21 mouse cellular contexts compared by ENCODE assay signal in genomic region chr5:139373126-139373525, GRCm38 (mm10). TPM values are rescaled to one million over a fixed set of nuclear protein-coding genes. Genes with fewer than 3 reads are reported as not detected.
DNase-seq lines count a peak whose midpoint lies in the region; ATAC-seq and TF ChIP-seq lines count a peak whose summit lies in the region.
"Had no signal": no experiment of that assay in that cellular context is flagged by ENCODE, and none has a peak within 500 bp of the region (broad histone marks: within the 10 kb centered on the region; RNA-seq: fewer than 3 reads in every experiment).

No protein-coding gene starts in this region.

- TF ChIP-seq CTCF in lung, postnatal 0 days (IDR thresholded peaks at IDR 0.05): no peak

- no peak for ATAC-seq in heart, embryonic 15.5 days (replicated peaks; ENCODE audit: insufficient number of reproducible peaks, insufficient read depth, low FRiP score, low read depth)
- no peak for ATAC-seq in lung, postnatal 0 days
- no peak for ATAC-seq in liver, embryonic 11.5 days (replicated peaks; ENCODE audit: low FRiP score)

- no peaks in the 10 kb centered on the region for H3K9me3 ChIP-seq in heart, embryonic 15.5 days (replicated peaks)
- H3K9me3 ChIP-seq in lung, postnatal 0 days (ENCODE audit: low read length): no peaks in the 10 kb centered on the region
- no peaks in the 10 kb centered on the region for H3K9me3 ChIP-seq in liver, embryonic 11.5 days (ENCODE audit: control insufficient read depth, low read length)
- H3K9me3 ChIP-seq in megakaryocyte, embryonic 14.5 days: no peaks in the 10 kb centered on the region
- H3K9me3 ChIP-seq: intestine, embryonic 15.5 days; neural tube, embryonic 12.5 days had no signal

- no peak for DNase-seq in heart, adult 8-10 months (ENCODE audit: low spot score)
- no peak for DNase-seq in lung, postnatal 0 days (ENCODE audit: low spot score)
- DNase-seq in lung, postnatal 36 days: no peak
- no peak for DNase-seq in liver, embryonic 11.5 days (ENCODE audit: low spot score)
- no peak for DNase-seq in right cerebral cortex, adult 2 months (ENCODE audit: low spot score in 2 of 2)
- DNase-seq in spleen, adult 18-20 months: no peak
- DNase-seq: adrenal gland, adult 2 months; cerebellum, adult 8-10 months; embryo, embryonic 11 days; thymus, adult 2 months had no signal

- H3K4me2 ChIP-seq in heart, embryonic 15.5 days: no peak overlapping the region
- H3K4me2 ChIP-seq in lung, postnatal 0 days (replicated peaks; ENCODE audit: low read depth, low read length): no peak overlapping the region
- peak overlapping the region; percentile 97 for H3K4me2 ChIP-seq in liver, embryonic 11.5 days

- no peaks in the 10 kb centered on the region for H3K27me3 ChIP-seq in heart, embryonic 15.5 days
- no peaks in the 10 kb centered on the region for H3K27me3 ChIP-seq in lung, postnatal 0 days (replicated peaks; ENCODE audit: insufficient read depth, low read length)
- H3K27me3 ChIP-seq in liver, embryonic 11.5 days (replicated peaks; ENCODE audit: control insufficient read depth, insufficient read depth, low read length): no peaks in the 10 kb centered on the region
- no peaks in the 10 kb centered on the region for H3K27me3 ChIP-seq in megakaryocyte, embryonic 14.5 days (replicated peaks)
- H3K27me3 ChIP-seq: intestine, embryonic 15.5 days; neural tube, embryonic 12.5 days had no signal

- H3K9ac ChIP-seq in heart, embryonic 15.5 days: 0 out of 2 replicates have a peak overlapping the region, but pooled peaks have one; percentile 84
- H3K9ac ChIP-seq in lung, postnatal 0 days (replicated peaks; ENCODE audit: low read depth): no peak overlapping the region
- H3K9ac ChIP-seq in liver, embryonic 11.5 days (ENCODE audit: low read depth, low read length): peak overlapping the region; percentile 48
- H3K9ac ChIP-seq: intestine, embryonic 15.5 days had no signal

- H3K27ac ChIP-seq in heart, embryonic 15.5 days: peak overlapping the region; percentile 13; the same call in 1 of the 2 replicates
- H3K27ac ChIP-seq in lung, postnatal 0 days (ENCODE audit: low read length): 0 out of 2 replicates have a peak overlapping the region, but pooled peaks have one; percentile 90
- peak overlapping the region; percentile 68 for H3K27ac ChIP-seq in liver, embryonic 11.5 days (ENCODE audit: low read depth, low read length)
- H3K27ac ChIP-seq: intestine, embryonic 15.5 days; neural tube, embryonic 12.5 days had no signal

- H3K4me1 ChIP-seq in heart, embryonic 15.5 days (replicated peaks): peaks cover 47% of the 10 kb centered on the region
- peaks cover 28% of the 10 kb centered on the region for H3K4me1 ChIP-seq in lung, postnatal 0 days (ENCODE audit: insufficient read depth, low read depth, low read length)
- peaks cover 91% of the 10 kb centered on the region for H3K4me1 ChIP-seq in liver, embryonic 11.5 days (replicated peaks; ENCODE audit: control insufficient read depth, insufficient read depth, low read length)
- peaks cover 95% of the 10 kb centered on the region for H3K4me1 ChIP-seq in megakaryocyte, embryonic 14.5 days

- H3K4me3 ChIP-seq in heart, embryonic 15.5 days: no peak overlapping the region
- no peak overlapping the region for H3K4me3 ChIP-seq in lung, postnatal 0 days (ENCODE audit: low read depth, low read length)
- no peak overlapping the region for H3K4me3 ChIP-seq in liver, embryonic 11.5 days (ENCODE audit: low read depth, low read length)
- peak overlapping the region; percentile 93 for H3K4me3 ChIP-seq in megakaryocyte, embryonic 14.5 days (replicated peaks)

- no peak for TF ChIP-seq EP300 in lung, postnatal 0 days (IDR thresholded peaks at IDR 0.05)

- WGBS in heart, embryonic 15.5 days: 67% methylated on average over 3 of the region's 3 CpGs
- 75% methylated on average over 3 of the region's 3 CpGs for WGBS in lung, postnatal 0 days
- WGBS in liver, embryonic 11.5 days: 56% methylated on average over 3 of the region's 3 CpGs

- H3K36me3 ChIP-seq in heart, embryonic 15.5 days: no peaks in the 10 kb centered on the region
- no peaks in the 10 kb centered on the region for H3K36me3 ChIP-seq in lung, postnatal 0 days (ENCODE audit: insufficient read depth, low read length)
- H3K36me3 ChIP-seq in liver, embryonic 11.5 days (ENCODE audit: control insufficient read depth, insufficient read depth, low read length): no peaks in the 10 kb centered on the region
- peaks cover 40% of the 10 kb centered on the region for H3K36me3 ChIP-seq in megakaryocyte, embryonic 14.5 days (replicated peaks; ENCODE audit: low read length)
- H3K36me3 ChIP-seq: intestine, embryonic 15.5 days; neural tube, embryonic 12.5 days had no signal

RNA-seq across cellular contexts. Expression of gene Gpr146, which starts 4.4 kb away (rescaled TPM):
- 14.0 and 14.7 TPM in 2 replicates for polyA plus RNA-seq in heart, embryonic 15.5 days (2015; fragmentation: Nextera tagmentation; extraction: Ambion mirVana)
- total RNA-seq in heart, adult 8-10 months (2022): 10 to 100 TPM; 43.1 to 55.6 (median 47.0) TPM
- polyA plus RNA-seq in lung, postnatal 0 days (2015; fragmentation: Nextera tagmentation; extraction: Ambion mirVana): 22.7 and 28.1 TPM in 2 replicates
- 13.4 and 15.1 TPM in 2 replicates for polyA plus RNA-seq in liver, embryonic 11.5 days (2014; fragmentation: Nextera tagmentation; extraction: Ambion mirVana)
- polyA plus RNA-seq in megakaryocyte, embryonic 14.5 days (2012; ENCODE audit: insufficient read depth, low replicate concordance): 54.8 and 69.9 TPM in 2 replicates

RNA-seq across cellular contexts. Expression of gene Cyp2w1, which starts 20.7 kb away (rescaled TPM):
- polyA plus RNA-seq in heart, embryonic 15.5 days (2015; fragmentation: Nextera tagmentation; extraction: Ambion mirVana): 0.47 TPM in 1 of 2 replicates, not detected in the other
- not detected for total RNA-seq in heart, adult 8-10 months (2022)
- polyA plus RNA-seq in lung, postnatal 0 days (2015; fragmentation: Nextera tagmentation; extraction: Ambion mirVana): not detected in 2 replicates
- polyA plus RNA-seq in liver, embryonic 11.5 days (2014; fragmentation: Nextera tagmentation; extraction: Ambion mirVana): not detected in 2 replicates
- not detected in 2 replicates for polyA plus RNA-seq in megakaryocyte, embryonic 14.5 days (2012; ENCODE audit: insufficient read depth, low replicate concordance)
- total RNA-seq: adrenal gland, adult 2 months; ES-E14; layer of hippocampus, adult 18-20 months had no signal
- polyA plus RNA-seq: adrenal gland, adult 2 months; forebrain, embryonic 14.5 days; heart, embryonic 11.5 days; hindbrain, embryonic 11.5 days; limb, embryonic 11.5 days; midbrain, embryonic 11.5 days; neural tube, embryonic 12.5 days had no signal

RNA-seq across cellular contexts. Expression of gene Cox19, which starts 21.9 kb away (rescaled TPM):
- polyA plus RNA-seq in heart, embryonic 15.5 days (2015; fragmentation: Nextera tagmentation; extraction: Ambion mirVana): 69.7 and 77.3 TPM in 2 replicates
- 100 to 1,000 TPM in 3 of 4 experiments, 10 to 100 TPM in 1; 96.9 to 114 (median 106) TPM for total RNA-seq in heart, adult 8-10 months (2022)
- polyA plus RNA-seq in lung, postnatal 0 days (2015; fragmentation: Nextera tagmentation; extraction: Ambion mirVana): 60.5 and 61.6 TPM in 2 replicates
- polyA plus RNA-seq in liver, embryonic 11.5 days (2014; fragmentation: Nextera tagmentation; extraction: Ambion mirVana): 98.1 and 103 TPM in 2 replicates
- 51.4 and 67.9 TPM in 2 replicates for polyA plus RNA-seq in megakaryocyte, embryonic 14.5 days (2012; ENCODE audit: insufficient read depth, low replicate concordance)

RNA-seq across cellular contexts. Expression of gene C130050O18Rik, which starts 32.0 kb away (rescaled TPM):
- 0.63 and 0.76 TPM in 2 replicates for polyA plus RNA-seq in heart, embryonic 15.5 days (2015; fragmentation: Nextera tagmentation; extraction: Ambion mirVana)
- total RNA-seq in heart, adult 8-10 months (2022): 1 to 10 TPM in 1 of 4 experiments, under 1 TPM in 3; 0.49 to 1.2 (median 0.72) TPM
- polyA plus RNA-seq in lung, postnatal 0 days (2015; fragmentation: Nextera tagmentation; extraction: Ambion mirVana): 2.2 and 3.3 TPM in 2 replicates
- polyA plus RNA-seq in liver, embryonic 11.5 days (2014; fragmentation: Nextera tagmentation; extraction: Ambion mirVana): 1.5 and 1.6 TPM in 2 replicates
- 1.8 TPM in 1 of 2 replicates, not detected in the other for polyA plus RNA-seq in megakaryocyte, embryonic 14.5 days (2012; ENCODE audit: insufficient read depth, low replicate concordance)

RNA-seq across cellular contexts. Expression of gene Adap1, which starts 47.7 kb away (rescaled TPM):
- polyA plus RNA-seq in heart, embryonic 15.5 days (2015; fragmentation: Nextera tagmentation; extraction: Ambion mirVana): 1.9 and 3.1 TPM in 2 replicates
- total RNA-seq in heart, adult 8-10 months (2022): 1 to 10 TPM; 2.1 to 4.2 (median 2.9) TPM
- polyA plus RNA-seq in lung, postnatal 0 days (2015; fragmentation: Nextera tagmentation; extraction: Ambion mirVana): 3.6 and 4.1 TPM in 2 replicates
- polyA plus RNA-seq in liver, embryonic 11.5 days (2014; fragmentation: Nextera tagmentation; extraction: Ambion mirVana): 7.2 and 8.1 TPM in 2 replicates
- 25.6 and 59.2 TPM in 2 replicates for polyA plus RNA-seq in megakaryocyte, embryonic 14.5 days (2012; ENCODE audit: insufficient read depth, low replicate concordance)

Comparison
In these comparisons a context has a peak if more than half of its experiments do, and no peak if none do; other contexts are left out.
1. H3K27ac ChIP-seq: peak in every context shown above with its lines; median percentile 90 in lung, postnatal 0 days; 68 in liver, embryonic 11.5 days; 13 in heart, embryonic 15.5 days.